Mouse (Mus musculus): ENCODE measurements around the gene Dennd1a. TPM values are rescaled to one million over a fixed set of nuclear protein-coding genes. Genes with fewer than 3 reads are reported as not detected.

Dennd1a gene
- polyA plus RNA-seq, 1 experiment from 2014 or later = 17.7 TPM

- DNase-seq (ENCODE audit: low spot score) = peak; percentile 90
- no peak overlapping the region for H3K9ac ChIP-seq (ENCODE audit: low read length)
- H3K4me1 ChIP-seq (replicated peaks; ENCODE audit: control insufficient read depth, insufficient read depth, low read length) = peaks cover 25% of the 10 kb centered on the region
- H3K27me3 ChIP-seq (ENCODE audit: control insufficient read depth, insufficient read depth, low read length) = no peaks in the 10 kb centered on the region
- H3K4me2 ChIP-seq (ENCODE audit: low read depth, low read length, severe bottlenecking) = no peak overlapping the region
- H3K4me3 ChIP-seq (ENCODE audit: low read depth, low read length) = no peak overlapping the region
- 14% methylated on average over 3 of the region's 3 CpGs for WGBS
- no peaks in the 10 kb centered on the region for H3K9me3 ChIP-seq (ENCODE audit: control insufficient read depth, low read length)
- no peaks in the 10 kb centered on the region for H3K36me3 ChIP-seq (ENCODE audit: control insufficient read depth, insufficient read depth, low read length)
- no peak overlapping the region for H3K27ac ChIP-seq (ENCODE audit: low read depth, low read length)
- no peak for ATAC-seq (replicated peaks; ENCODE audit: low FRiP score)
Observed at GRCm38 (mm10) chr2:37815676-37816075, 471.5 kb downstream of the Dennd1a start.

- Histone ChIP-seq H3K4me2 (ENCODE audit: low read depth, low read length, severe bottlenecking) (no peak overlapping the region), H3K27ac (ENCODE audit: low read depth, low read length) (no peak overlapping the region), H3K27me3 (ENCODE audit: control insufficient read depth, insufficient read depth, low read length) (no peaks in the 10 kb centered on the region), H3K4me3 (ENCODE audit: low read depth, low read length) (no peak overlapping the region), H3K4me1 (replicated peaks; ENCODE audit: control insufficient read depth, insufficient read depth, low read length) (peaks cover 22% of the 10 kb centered on the region), H3K36me3 (ENCODE audit: control insufficient read depth, insufficient read depth, low read length) (no peaks in the 10 kb centered on the region), H3K9me3 (ENCODE audit: control insufficient read depth, low read length) (no peaks in the 10 kb centered on the region), H3K9ac (ENCODE audit: low read length) (no peak overlapping the region)
- DNase-seq (ENCODE audit: low spot score) = no peak
- 84% methylated on average over 8 of the region's 8 CpGs for WGBS
- ATAC-seq (replicated peaks; ENCODE audit: low FRiP score) = no peak
Observed at GRCm38 (mm10) chr2:37814820-37815361, 472.3 kb downstream of the Dennd1a start.

- H3K9me3 ChIP-seq (ENCODE audit: control insufficient read depth, low read length) = no peaks in the 10 kb centered on the region
- no peaks in the 10 kb centered on the region for H3K27me3 ChIP-seq (ENCODE audit: control insufficient read depth, insufficient read depth, low read length)
- no peak for DNase-seq (ENCODE audit: low spot score)
- no peak overlapping the region for H3K4me3 ChIP-seq (ENCODE audit: low read depth, low read length)
- H3K4me2 ChIP-seq (ENCODE audit: low read depth, low read length, severe bottlenecking) = no peak overlapping the region
- H3K4me1 ChIP-seq (replicated peaks; ENCODE audit: control insufficient read depth, insufficient read depth, low read length) = peaks cover under 1% of the 10 kb centered on the region; the same call in 1 of the 2 replicates
- ATAC-seq (replicated peaks; ENCODE audit: low FRiP score) = no peak
- H3K27ac ChIP-seq (ENCODE audit: low read depth, low read length) = no peak overlapping the region
- WGBS = 95% methylated on average over 5 of the region's 5 CpGs
- H3K9ac ChIP-seq (ENCODE audit: low read length) = no peak overlapping the region
- H3K36me3 ChIP-seq (ENCODE audit: control insufficient read depth, insufficient read depth, low read length) = no peaks in the 10 kb centered on the region
Observed at GRCm38 (mm10) chr2:37812401-37812800, 474.8 kb downstream of the Dennd1a start.

GRCm38 (mm10) chr2:37811682-37812081 is 475.5 kb downstream of the Dennd1a start:
- Histone ChIP-seq H3K4me2 (ENCODE audit: low read depth, low read length, severe bottlenecking) (no peak overlapping the region), H3K9me3 (ENCODE audit: control insufficient read depth, low read length) (no peaks in the 10 kb centered on the region), H3K4me3 (ENCODE audit: low read depth, low read length) (no peak overlapping the region), H3K36me3 (ENCODE audit: control insufficient read depth, insufficient read depth, low read length) (no peaks in the 10 kb centered on the region), H3K27me3 (ENCODE audit: control insufficient read depth, insufficient read depth, low read length) (no peaks in the 10 kb centered on the region), H3K27ac (ENCODE audit: low read depth, low read length) (no peak overlapping the region), H3K4me1 (replicated peaks; ENCODE audit: control insufficient read depth, insufficient read depth, low read length) (no peaks in the 10 kb centered on the region), H3K9ac (ENCODE audit: low read length) (no peak overlapping the region)
- ATAC-seq (replicated peaks; ENCODE audit: low FRiP score) (0 out of 2 replicates have a peak, but pooled peaks have one; percentile 13), DNase-seq (ENCODE audit: low spot score) (no peak)
- 81% methylated on average over 2 of the region's 2 CpGs for WGBS

GRCm38 (mm10) chr2:37802610-37803212 is 484.5 kb downstream of the Dennd1a start:
- Histone ChIP-seq H3K9me3 (ENCODE audit: control insufficient read depth, low read length) (no peaks in the 10 kb centered on the region), H3K27me3 (ENCODE audit: control insufficient read depth, insufficient read depth, low read length) (no peaks in the 10 kb centered on the region), H3K4me3 (ENCODE audit: low read depth, low read length) (no peak overlapping the region), H3K4me2 (ENCODE audit: low read depth, low read length, severe bottlenecking) (no peak overlapping the region), H3K9ac (ENCODE audit: low read length) (no peak overlapping the region; the same call in 1 of the 2 replicates), H3K36me3 (ENCODE audit: control insufficient read depth, insufficient read depth, low read length) (no peaks in the 10 kb centered on the region), H3K4me1 (replicated peaks; ENCODE audit: control insufficient read depth, insufficient read depth, low read length) (no peaks in the 10 kb centered on the region), H3K27ac (ENCODE audit: low read depth, low read length) (no peak overlapping the region)
- DNase-seq (ENCODE audit: low spot score) (peak; percentile 86), ATAC-seq (replicated peaks; ENCODE audit: low FRiP score) (peak; percentile 79)
- WGBS = 45% methylated on average over 4 of the region's 4 CpGs

- DNase-seq (ENCODE audit: low spot score) = peak; percentile 50
- Histone ChIP-seq H3K27ac (ENCODE audit: low read depth, low read length) (no peak overlapping the region), H3K4me1 (replicated peaks; ENCODE audit: control insufficient read depth, insufficient read depth, low read length) (no peaks in the 10 kb centered on the region), H3K4me3 (ENCODE audit: low read depth, low read length) (no peak overlapping the region), H3K4me2 (ENCODE audit: low read depth, low read length, severe bottlenecking) (no peak overlapping the region), H3K9me3 (ENCODE audit: control insufficient read depth, low read length) (no peaks in the 10 kb centered on the region), H3K36me3 (ENCODE audit: control insufficient read depth, insufficient read depth, low read length) (0 out of 2 replicates have a peak, but pooled peaks cover 4% of the 10 kb centered on the region), H3K27me3 (ENCODE audit: control insufficient read depth, insufficient read depth, low read length) (no peaks in the 10 kb centered on the region), H3K9ac (ENCODE audit: low read length) (no peak overlapping the region)
- 89% methylated on average over 4 of the region's 4 CpGs for WGBS
- no peak for ATAC-seq (replicated peaks; ENCODE audit: low FRiP score)
Observed at GRCm38 (mm10) chr2:37801687-37802086, 485.5 kb downstream of the Dennd1a start.

- peaks cover 4% of the 10 kb centered on the region; the same call in 1 of the 2 replicates for H3K36me3 ChIP-seq (ENCODE audit: control insufficient read depth, insufficient read depth, low read length)
- no peak overlapping the region for H3K4me2 ChIP-seq (ENCODE audit: low read depth, low read length, severe bottlenecking)
- no peak overlapping the region for H3K4me3 ChIP-seq (ENCODE audit: low read depth, low read length)
- H3K9ac ChIP-seq (ENCODE audit: low read length) = no peak overlapping the region; the same call in 1 of the 2 replicates
- no peaks in the 10 kb centered on the region for H3K9me3 ChIP-seq (ENCODE audit: control insufficient read depth, low read length)
- DNase-seq (ENCODE audit: low spot score) = no peak
- H3K27ac ChIP-seq (ENCODE audit: low read depth, low read length) = no peak overlapping the region
- no peaks in the 10 kb centered on the region for H3K4me1 ChIP-seq (replicated peaks; ENCODE audit: control insufficient read depth, insufficient read depth, low read length)
- no peaks in the 10 kb centered on the region for H3K27me3 ChIP-seq (ENCODE audit: control insufficient read depth, insufficient read depth, low read length)
- no peak for ATAC-seq (replicated peaks; ENCODE audit: low FRiP score)
- 59% methylated on average over 6 of the region's 6 CpGs for WGBS
Observed at GRCm38 (mm10) chr2:37799137-37799536, 488.1 kb downstream of the Dennd1a start.

DNA sequence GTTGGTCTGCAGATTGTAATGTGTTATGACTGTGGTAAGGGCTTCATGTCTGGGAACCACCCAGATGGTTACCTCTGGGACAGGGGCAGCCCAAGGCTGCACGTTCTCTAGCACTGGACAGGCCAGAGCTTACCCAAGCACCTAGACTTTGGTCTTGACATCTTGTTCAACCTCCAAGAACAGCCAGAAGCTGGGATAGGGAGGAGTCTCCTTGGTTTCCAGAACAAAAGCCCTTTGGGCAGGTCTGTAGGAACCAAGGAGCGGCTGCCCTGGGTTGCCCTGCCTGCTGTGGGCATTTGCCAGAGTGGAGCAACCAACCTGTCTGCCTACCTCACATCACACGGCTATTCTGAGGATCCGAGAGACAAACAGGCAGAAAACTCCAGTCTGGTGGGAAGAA is 490.1 kb downstream of the Dennd1a start:
- no peak overlapping the region for H3K27ac ChIP-seq (ENCODE audit: low read depth, low read length)
- H3K9ac ChIP-seq (ENCODE audit: low read length) = no peak overlapping the region
- WGBS = 90% methylated on average over 4 of the region's 4 CpGs
- DNase-seq (ENCODE audit: low spot score) (no peak), ATAC-seq (replicated peaks; ENCODE audit: low FRiP score) (no peak)
- no peak overlapping the region for H3K4me2 ChIP-seq (ENCODE audit: low read depth, low read length, severe bottlenecking)
- no peaks in the 10 kb centered on the region for H3K9me3 ChIP-seq (ENCODE audit: control insufficient read depth, low read length)
- H3K36me3 ChIP-seq (ENCODE audit: control insufficient read depth, insufficient read depth, low read length) = peaks cover 10% of the 10 kb centered on the region; the same call in 1 of the 2 replicates
- H3K4me1 ChIP-seq (replicated peaks; ENCODE audit: control insufficient read depth, insufficient read depth, low read length) = no peaks in the 10 kb centered on the region
- H3K27me3 ChIP-seq (ENCODE audit: control insufficient read depth, insufficient read depth, low read length) = no peaks in the 10 kb centered on the region
- H3K4me3 ChIP-seq (ENCODE audit: low read depth, low read length) = no peak overlapping the region

DNA sequence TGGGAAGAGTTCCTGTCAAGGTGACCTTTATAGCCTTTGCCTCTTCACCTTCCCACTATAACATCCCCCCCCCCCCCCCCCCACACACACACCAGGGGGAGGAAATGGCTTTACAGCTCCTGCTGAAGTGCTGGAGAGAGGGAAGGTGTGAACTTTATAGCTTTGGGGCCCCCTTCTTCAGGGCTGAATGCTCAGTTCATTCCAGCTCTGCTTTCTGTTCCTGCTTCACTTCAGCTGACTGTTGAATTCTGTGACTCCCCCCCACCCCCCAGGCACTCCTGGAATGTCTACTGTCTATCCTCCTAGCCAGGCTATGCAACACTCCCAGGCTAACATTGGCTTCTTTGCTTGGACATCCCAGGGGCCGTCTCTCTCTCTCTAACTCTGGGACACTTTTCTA is 491.2 kb downstream of the Dennd1a start:
- Histone ChIP-seq H3K4me2 (ENCODE audit: low read depth, low read length, severe bottlenecking) (no peak overlapping the region), H3K36me3 (ENCODE audit: control insufficient read depth, insufficient read depth, low read length) (peaks cover 10% of the 10 kb centered on the region; the same call in 1 of the 2 replicates), H3K9me3 (ENCODE audit: control insufficient read depth, low read length) (no peaks in the 10 kb centered on the region), H3K4me3 (ENCODE audit: low read depth, low read length) (no peak overlapping the region), H3K4me1 (replicated peaks; ENCODE audit: control insufficient read depth, insufficient read depth, low read length) (no peaks in the 10 kb centered on the region), H3K27ac (ENCODE audit: low read depth, low read length) (no peak overlapping the region), H3K9ac (ENCODE audit: low read length) (no peak overlapping the region), H3K27me3 (ENCODE audit: control insufficient read depth, insufficient read depth, low read length) (no peaks in the 10 kb centered on the region)
- no peak for DNase-seq (ENCODE audit: low spot score)
- 85% methylated on average over 1 of the region's 1 CpGs for WGBS
- ATAC-seq (replicated peaks; ENCODE audit: low FRiP score) = no peak

All from forebrain, embryonic 11.5 days (tissue).